Mouse (Mus musculus): ENCODE measurements at regions not wholly inside any gene's neighbourhood (a gene's known extent, or its start where the extent isn't known, plus 50 kb on each side); places are given as distances from the start of the nearest gene placed in this dataset.

GRCm38 (mm10) chr16:79718230-79718629 lies 627.3 kb upstream of the Tmprss15 start:
- in situ Hi-C loops (cut with MboI, MseI) = no loop called here

DNA sequence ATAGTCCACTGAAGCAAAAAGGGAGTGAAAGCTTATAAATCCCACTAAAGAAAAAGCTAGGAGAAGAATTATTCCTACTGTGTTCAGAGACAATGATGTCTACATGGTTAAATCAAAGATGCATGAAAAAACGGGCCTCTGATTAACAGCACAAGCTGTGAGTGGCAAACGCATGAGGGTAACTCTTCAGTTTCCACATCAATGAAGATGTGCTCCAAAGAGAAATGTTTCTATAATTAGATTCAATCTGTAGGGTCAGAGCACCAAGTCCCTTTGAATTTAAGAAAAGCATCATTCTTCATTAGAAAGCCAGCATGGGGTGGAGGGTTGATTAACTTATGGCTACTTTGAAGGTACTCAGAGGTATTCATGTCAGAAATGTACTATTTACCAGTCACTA lies 601.5 kb upstream of the Tmprss15 start:
- in situ Hi-C loops (cut with MboI, MseI) = no loop called here

DNA sequence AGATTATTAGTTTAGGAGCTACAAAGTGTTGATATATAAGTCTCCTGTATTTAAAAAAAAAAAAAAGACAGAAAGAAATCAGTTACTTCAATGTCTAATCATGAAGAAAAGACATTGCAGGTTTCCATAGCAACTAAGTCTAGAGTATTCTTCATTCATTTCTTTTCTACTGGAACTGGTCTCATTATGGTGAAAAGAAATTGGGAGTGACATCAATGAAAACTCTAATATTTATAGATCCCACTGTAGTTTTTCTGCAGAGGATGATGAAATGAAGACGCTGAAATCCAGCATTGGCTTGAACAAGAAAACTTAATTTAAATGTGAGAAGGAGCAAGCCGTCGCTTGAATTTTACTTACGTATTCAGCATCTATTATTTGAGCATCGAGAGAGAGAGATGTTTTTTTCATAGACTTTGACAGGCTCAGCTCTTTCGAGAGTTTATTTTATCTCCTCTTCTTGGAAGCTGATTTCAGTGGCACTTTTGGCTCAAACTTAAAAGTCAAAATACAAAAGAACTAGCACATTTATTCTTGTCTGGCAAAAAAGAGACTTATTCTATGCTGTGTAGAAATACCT lies 560.4 kb upstream of the Tmprss15 start:
- in situ Hi-C loops (cut with MboI, MseI) = no loop called here

- in situ Hi-C loops (cut with MboI, MseI) = no loop called here
These were observed 550.0 kb upstream of the Tmprss15 start for GRCm38 (mm10) chr16:79640898-79641297.

GRCm38 (mm10) chr16:79627139-79627538 lies 536.2 kb upstream of the Tmprss15 start:
- in situ Hi-C loops (cut with MboI, MseI) = no loop called here

DNA sequence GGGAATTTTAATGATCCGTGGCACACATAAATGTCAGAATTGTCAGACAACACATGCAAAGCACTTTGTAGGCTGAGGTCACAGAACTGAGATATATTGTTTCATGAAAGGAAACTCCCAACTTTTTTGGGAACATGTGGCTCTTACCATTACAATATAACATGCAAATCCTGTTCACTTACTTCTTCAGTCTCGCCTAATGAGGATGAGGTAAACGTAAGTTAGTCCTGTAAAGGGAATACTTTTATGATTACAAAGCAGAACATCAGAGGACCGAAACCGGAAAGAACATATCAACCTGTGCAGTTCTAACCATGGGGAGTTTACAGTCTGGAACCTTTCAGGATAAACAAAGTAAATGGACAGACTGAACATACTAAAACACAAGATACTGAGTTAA lies 520.1 kb upstream of the Tmprss15 start:
- in situ Hi-C loops (cut with MboI, MseI) = no loop called here

- in situ Hi-C loops (cut with MboI, MseI) = no loop called here
These were observed 500.0 kb upstream of the Tmprss15 start for GRCm38 (mm10) chr16:79590891-79591290.

- in situ Hi-C loops (cut with MboI, MseI) = no loop called here
These were observed 494.8 kb upstream of the Tmprss15 start for GRCm38 (mm10) chr16:79585745-79586144.

GRCm38 (mm10) chr16:79570867-79571266 lies 480.0 kb upstream of the Tmprss15 start:
- in situ Hi-C loops (cut with MboI, MseI) = no loop called here

- in situ Hi-C loops (cut with MboI, MseI) = no loop called here
These were observed 443.5 kb upstream of the Tmprss15 start for GRCm38 (mm10) chr16:79534370-79534769.

DNA sequence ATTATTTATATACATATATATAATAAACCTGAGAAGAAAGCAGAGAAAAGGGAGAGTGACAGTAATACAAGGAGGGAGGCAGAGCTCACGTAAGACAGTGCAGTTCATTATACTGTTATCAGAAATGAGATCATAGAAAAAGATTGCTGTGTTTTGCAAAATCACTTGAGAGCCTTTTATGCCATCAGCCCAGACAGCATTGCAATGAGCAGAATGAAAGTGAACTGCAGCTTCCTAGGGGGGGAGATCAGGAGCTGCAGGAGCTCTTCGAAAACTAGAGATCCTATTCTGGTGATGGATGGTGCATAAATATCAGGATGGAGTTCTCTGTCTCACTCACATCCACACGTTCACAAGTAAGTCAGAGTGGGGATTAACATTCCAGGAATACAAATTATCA lies 401.6 kb upstream of the Tmprss15 start:
- in situ Hi-C loops (cut with MboI, MseI) = no loop called here

- in situ Hi-C loops (cut with MboI, MseI) = no loop called here
These were observed 360.0 kb upstream of the Tmprss15 start for GRCm38 (mm10) chr16:79450871-79451270.

GRCm38 (mm10) chr16:79449732-79450131 lies 358.8 kb upstream of the Tmprss15 start:
- in situ Hi-C loops (cut with MboI, MseI) = loop anchor here (10.0 kb wide), 1 partner anchor 55 kb away; no protein-coding TSS in a partner anchor

DNA sequence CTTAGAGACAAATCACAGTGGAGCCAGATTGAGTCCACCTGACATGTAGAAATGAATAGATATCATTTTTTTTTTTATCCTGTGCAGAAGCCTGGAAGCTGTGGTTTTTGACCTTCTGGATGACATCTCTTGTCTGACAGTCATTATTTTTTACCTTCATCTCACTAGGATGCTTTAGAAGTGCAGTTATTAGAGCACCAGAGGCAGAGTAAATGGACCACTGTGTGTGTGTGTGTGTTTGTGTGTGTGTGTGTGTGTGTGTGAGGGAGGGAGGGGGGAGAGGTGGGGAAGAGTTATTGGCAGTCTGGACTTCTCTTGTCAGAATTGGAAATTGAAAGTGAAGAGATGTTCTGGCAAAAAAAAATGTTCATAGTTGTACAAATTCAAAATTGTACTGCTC lies 316.5 kb upstream of the Tmprss15 start:
- in situ Hi-C loops (cut with MboI, MseI) = no loop called here

DNA sequence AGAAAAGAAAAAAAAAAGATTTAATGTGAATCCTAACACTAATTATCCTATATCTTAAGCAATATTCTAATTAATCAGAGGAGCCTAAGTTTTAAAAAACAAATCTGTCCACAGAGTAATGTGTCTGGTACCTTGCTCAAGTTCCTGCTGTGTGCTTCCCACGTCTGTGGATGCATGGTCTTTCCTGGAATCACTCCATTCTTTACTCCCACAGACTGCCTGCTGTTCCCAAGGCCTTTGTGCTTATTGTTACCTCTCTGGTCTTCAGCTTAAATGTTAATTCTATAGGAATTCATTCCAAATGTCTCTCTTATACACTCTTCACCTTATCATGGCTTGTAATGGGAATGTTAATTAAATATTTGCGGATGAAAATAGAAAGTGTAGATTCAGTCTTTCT lies 315.3 kb upstream of the Tmprss15 start:
- in situ Hi-C loops (cut with MboI, MseI) = no loop called here

GRCm38 (mm10) chr16:79404064-79404463 lies 313.2 kb upstream of the Tmprss15 start:
- in situ Hi-C loops (cut with MboI, MseI) = no loop called here

GRCm38 (mm10) chr16:79400100-79400499 lies 309.2 kb upstream of the Tmprss15 start:
- in situ Hi-C loops (cut with MboI, MseI) = no loop called here

DNA sequence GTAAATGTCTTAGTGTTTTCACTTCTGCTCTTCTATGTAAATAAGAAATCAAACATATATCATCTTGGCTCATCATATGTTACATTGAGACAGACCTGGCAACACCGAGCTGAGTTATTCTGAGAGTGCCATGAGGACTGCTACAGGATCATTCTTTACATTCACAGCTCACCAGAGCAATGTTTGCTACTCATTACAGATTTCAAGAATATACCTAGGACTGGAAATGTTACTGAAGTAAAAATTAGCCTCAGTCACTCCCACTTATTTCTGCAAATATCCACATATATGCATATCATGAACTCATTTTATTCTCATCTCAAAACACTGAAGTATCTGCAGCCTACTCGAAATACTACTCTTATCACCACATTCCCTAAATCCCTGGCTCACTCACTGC lies 307.6 kb upstream of the Tmprss15 start:
- in situ Hi-C loops (cut with MboI, MseI) = loop anchor here (5.0 kb wide), 1 partner anchor 51 kb away; no protein-coding TSS in a partner anchor

DNA sequence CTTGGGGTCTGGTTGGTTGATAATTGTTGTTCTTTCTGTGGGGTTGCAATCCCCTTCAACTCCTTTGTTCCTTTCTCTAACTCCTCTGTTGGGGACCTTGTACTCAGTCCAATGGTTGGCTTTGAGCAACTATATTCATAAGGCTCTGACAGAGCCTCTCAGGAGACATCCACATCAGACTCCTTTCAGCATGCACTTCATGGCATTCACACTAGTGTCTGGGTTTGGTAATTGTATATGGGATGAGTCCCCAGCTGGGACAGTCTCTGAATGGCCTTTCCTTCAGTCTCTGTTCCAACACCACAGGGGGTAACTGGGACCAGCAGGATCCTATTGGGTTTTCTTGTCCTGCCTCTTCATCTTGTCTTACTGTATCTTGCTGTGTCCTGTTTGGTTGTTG lies 303.5 kb upstream of the Tmprss15 start:
- in situ Hi-C loops (cut with MboI, MseI) = no loop called here

DNA sequence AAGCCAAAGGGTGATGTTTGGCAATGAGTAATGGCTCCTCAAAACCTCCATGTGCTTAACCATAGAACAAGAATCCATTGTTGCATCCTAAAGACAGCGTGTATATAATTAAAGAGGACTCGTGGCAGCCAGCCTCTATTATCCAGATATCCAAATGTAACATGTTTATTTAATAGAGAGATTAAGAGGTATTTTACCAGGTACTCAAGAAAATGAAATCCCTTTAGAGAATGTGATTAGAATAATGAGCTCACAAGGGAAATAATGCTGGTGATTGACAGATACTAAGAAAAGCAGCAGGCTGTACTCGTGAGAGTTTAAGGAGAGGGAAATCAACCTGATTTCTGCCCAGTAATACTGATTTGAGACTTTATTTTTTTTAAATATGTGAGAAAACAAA lies 295.5 kb upstream of the Tmprss15 start:
- in situ Hi-C loops (cut with MboI, MseI) = no loop called here

DNA sequence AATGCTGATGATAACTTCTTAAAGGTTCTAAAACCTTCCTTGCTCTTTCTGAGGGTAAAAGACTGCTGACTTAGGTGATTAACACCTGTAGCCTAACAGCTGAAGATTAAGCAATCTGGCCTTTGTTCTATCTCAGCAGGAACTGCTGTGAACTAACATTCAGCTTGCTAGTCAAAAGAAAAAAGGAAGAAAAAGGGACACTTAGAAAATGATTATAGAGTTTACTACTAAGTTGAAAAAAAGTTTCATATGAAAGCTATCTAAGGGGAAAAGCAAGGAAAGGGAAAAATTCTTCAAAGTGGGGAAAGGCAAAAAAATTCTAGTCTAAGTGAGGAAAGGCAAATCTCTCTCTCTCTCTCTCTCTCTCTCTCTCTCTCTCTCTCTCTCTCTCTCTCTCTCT lies 259.2 kb upstream of the Tmprss15 start:
- in situ Hi-C loops (cut with MboI, MseI) = no loop called here

GRCm38 (mm10) chr16:79342453-79342852 lies 251.6 kb upstream of the Tmprss15 start:
- in situ Hi-C loops (cut with MboI, MseI) = no loop called here

DNA sequence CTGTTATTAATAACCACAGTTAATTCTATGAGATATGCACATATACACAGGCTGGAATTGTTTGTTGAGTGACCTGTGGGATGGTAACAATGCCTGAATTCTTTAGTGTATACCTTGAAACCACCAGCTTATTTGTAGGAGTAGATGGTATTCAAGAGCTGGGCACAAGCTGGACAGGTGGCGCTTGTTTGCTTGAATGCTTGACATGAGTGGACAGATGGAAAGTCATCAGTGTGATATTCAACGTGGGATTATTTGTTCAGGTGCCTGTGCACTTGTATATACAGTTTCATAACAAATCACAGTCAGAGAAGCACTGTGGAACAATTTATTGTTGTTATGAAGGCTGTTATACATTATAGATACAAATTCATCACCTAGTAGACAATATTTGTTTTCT lies 245.5 kb upstream of the Tmprss15 start:
- in situ Hi-C loops (cut with MboI, MseI) = no loop called here

GRCm38 (mm10) chr16:79336016-79336415 lies 245.1 kb upstream of the Tmprss15 start:
- in situ Hi-C loops (cut with MboI, MseI) = no loop called here

Measured in T-helper 1 cell (primary cell).